Mouse (Mus musculus) intestine, embryonic 14.5 days (tissue): ENCODE measurements around the gene Rragc. TPM values are rescaled to one million over a fixed set of nuclear protein-coding genes. Genes with fewer than 3 reads are reported as not detected.
A peak's percentile ranks its signal among the peaks of the same experiment; 100 is the strongest.

ENCODE experiments used
- ATAC-seq: fragments of 200-750 bp; cut with Nextera tagmentation; replicated peaks from 2 replicates; pipeline ENCODE4 v1.8.0; 2017; ENCODE audit warnings: low read depth, moderate number of reproducible peaks, moderate TSS enrichment, moderate library complexity; ENCODE audit not compliant: low FRiP score, low TSS enrichment
- DNase-seq: peaks from one replicate; pipeline ENCODE4 v3.0.0-alpha.2; 2018; ENCODE audit warnings: low spot score
- H3K27ac ChIP-seq: fragments of 300-500 bp; sonication (generic); 2 replicates; pipeline ENCODE4 v1.5.1; 2014; ENCODE audit warnings: low read depth, mild to moderate bottlenecking, control low read depth
- H3K27me3 ChIP-seq: fragments of 300-500 bp; sonication (generic); replicated peaks from 2 replicates; pipeline ENCODE4 v1.6.1; 2014; ENCODE audit warnings: low read length, control low read depth; ENCODE audit not compliant: control insufficient read depth, insufficient read depth
- H3K36me3 ChIP-seq: fragments of 300-500 bp; sonication (generic); 2 replicates; pipeline ENCODE4 v1.6.1; 2014; ENCODE audit warnings: low read length, control low read depth; ENCODE audit not compliant: control insufficient read depth, insufficient read depth
- H3K4me1 ChIP-seq: fragments of 300-500 bp; sonication (generic); replicated peaks from 2 replicates; pipeline ENCODE4 v1.6.1; 2014; ENCODE audit warnings: low read length, control low read depth, mixed read lengths; ENCODE audit not compliant: control insufficient read depth, insufficient read depth
- H3K4me2 ChIP-seq: fragments of 300-500 bp; sonication (generic); 2 replicates; pipeline ENCODE4 v1.6.1; 2014; ENCODE audit warnings: low read length
- H3K4me3 ChIP-seq: fragments of 300-500 bp; sonication (generic); 2 replicates; pipeline ENCODE4 v1.5.1; 2014; ENCODE audit warnings: low read depth, low read length, control low read depth, mixed read lengths
- H3K9ac ChIP-seq: fragments of 300-500 bp; sonication (generic); 2 replicates; pipeline ENCODE4 v1.6.1; 2014; ENCODE audit warnings: mild to moderate bottlenecking, low read length
- H3K9me3 ChIP-seq: fragments of 300-500 bp; sonication (generic); 2 replicates; pipeline ENCODE4 v1.6.1; 2016; ENCODE audit warnings: low read length, control low read depth; ENCODE audit not compliant: control insufficient read depth
- WGBS: fragments of 180-500 bp; shearing (Covaris S2); extraction: QIAGEN DNeasy Blood & Tissue Kit; methylation state at CpG from one replicate; pipeline ENCODE4 v1.1.7; 2014; 5-methylcytosine and 5-hydroxymethylcytosine counted together
- polyA plus RNA-seq: library from polyadenylated mRNA; unstranded; fragments of >200 nt; fragmentation: Nextera tagmentation; extraction: Ambion mirVana; gene quantifications from 2 replicates; pipeline ENCODE4 v1.2.1, GENCODE M21; 2014

Rragc gene
- polyA plus RNA-seq, 1 experiment from 2014 or later = 50.6 TPM

DNA sequence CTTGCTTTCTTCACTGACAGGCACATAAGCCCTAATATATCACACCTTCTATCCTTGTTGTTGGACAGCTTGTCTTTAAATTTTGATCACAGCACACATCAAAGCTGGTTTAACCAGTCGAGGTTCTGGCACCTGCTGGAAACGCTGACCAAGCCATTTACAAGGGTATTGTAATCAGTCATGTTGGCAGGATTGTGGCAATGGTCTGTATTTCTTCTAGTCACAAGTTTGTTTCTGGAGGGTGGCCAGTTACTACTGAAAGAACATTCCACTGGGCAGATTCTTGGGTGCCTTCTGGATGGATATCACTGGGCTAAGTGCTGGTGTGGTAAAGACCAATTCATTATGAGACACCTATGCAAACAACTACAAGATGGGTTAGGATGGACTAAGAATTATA is 4.8 kb upstream of the Rragc start:
- Histone ChIP-seq H3K4me1 (no peaks in the 10 kb centered on the region; the same call in 1 of the 2 replicates), H3K36me3 (peaks cover 46% of the 10 kb centered on the region), H3K4me2 (no peak overlapping the region), H3K9me3 (no peaks in the 10 kb centered on the region), H3K4me3 (no peak overlapping the region), H3K9ac (no peak overlapping the region), H3K27me3 (no peaks in the 10 kb centered on the region), H3K27ac (no peak overlapping the region)
- no peak for DNase-seq
- WGBS = 60% methylated on average over 2 of the region's 2 CpGs
- ATAC-seq = no peak

DNA sequence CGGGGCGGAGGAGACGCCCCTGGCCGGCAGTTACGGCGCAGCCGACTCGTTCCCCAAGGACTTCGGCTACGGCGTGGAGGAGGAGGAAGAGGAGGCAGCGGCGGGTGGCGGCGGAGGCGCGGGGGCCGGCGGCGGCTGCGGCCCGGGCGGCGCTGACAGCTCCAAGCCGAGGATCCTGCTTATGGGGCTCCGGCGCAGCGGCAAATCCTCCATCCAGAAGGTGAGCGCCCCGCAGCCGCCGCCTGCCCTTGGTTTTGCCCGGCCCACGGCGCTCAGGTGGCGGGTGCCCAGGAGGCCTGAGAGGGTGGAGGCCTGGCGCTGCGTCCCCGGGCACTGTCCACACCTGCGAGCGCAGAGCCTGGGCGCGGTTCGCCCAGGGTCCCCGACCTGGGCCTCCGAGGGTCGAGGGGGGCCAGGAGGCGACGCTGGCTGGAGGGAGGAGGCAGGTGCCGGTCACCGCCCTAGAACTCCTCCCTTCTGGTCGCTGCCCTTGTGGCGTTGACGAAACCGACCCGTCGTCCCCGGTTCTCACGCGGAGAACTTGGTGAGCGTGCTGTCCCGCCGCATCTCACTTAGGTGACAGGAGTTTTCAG is 398 bp downstream of the Rragc start, which contains the start of gene 4930535I16Rik:
TSS of gene 4930535I16Rik (minus strand) at position 475 of the 593 bp plus-strand sequence.
- peak; percentile 57 for ATAC-seq
- Histone ChIP-seq H3K27ac (peak within 1 kb of the TSS; percentile 73), H3K9me3 (no peaks in the 10 kb centered on the region), H3K4me2 (peak within 1 kb of the TSS; percentile 73), H3K4me1 (peaks cover 9% of the 10 kb centered on the region), H3K27me3 (no peaks in the 10 kb centered on the region), H3K36me3 (peaks cover 33% of the 10 kb centered on the region), H3K9ac (peak within 1 kb of the TSS; percentile 82), H3K4me3 (peak within 1 kb of the TSS; percentile 95)
- DNase-seq = no peak
- under 1% methylated on average over 56 of the region's 63 CpGs for WGBS

DNA sequence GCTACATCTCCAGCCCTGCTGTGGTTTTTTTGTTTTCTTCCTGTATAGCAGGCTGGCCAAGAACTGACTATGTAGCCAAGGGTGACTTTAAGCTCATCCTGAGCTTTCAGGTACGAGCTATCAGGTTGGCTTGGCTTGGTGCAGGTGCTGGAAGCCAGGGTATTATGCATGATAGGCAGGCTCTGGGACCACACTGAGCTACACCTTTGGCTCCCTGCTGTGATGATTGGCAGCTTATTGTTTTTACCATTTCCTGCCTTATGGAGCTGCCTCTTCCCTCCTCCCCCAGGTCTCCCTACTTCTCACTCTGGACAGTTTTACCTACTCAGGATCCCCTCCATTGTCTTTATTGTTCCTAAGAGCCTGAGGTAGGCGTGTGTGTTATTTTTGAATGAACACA is 1.6 kb downstream of the Rragc start:
- Histone ChIP-seq H3K4me1 (peaks cover 9% of the 10 kb centered on the region), H3K36me3 (peaks cover 37% of the 10 kb centered on the region), H3K27ac (no peak overlapping the region), H3K27me3 (no peaks in the 10 kb centered on the region), H3K4me2 (peak overlapping the region; percentile 73), H3K4me3 (peak overlapping the region; percentile 95), H3K9me3 (no peaks in the 10 kb centered on the region), H3K9ac (no peak overlapping the region)
- ATAC-seq (no peak), DNase-seq (no peak)
- WGBS = 73% methylated on average over 2 of the region's 2 CpGs

DNA sequence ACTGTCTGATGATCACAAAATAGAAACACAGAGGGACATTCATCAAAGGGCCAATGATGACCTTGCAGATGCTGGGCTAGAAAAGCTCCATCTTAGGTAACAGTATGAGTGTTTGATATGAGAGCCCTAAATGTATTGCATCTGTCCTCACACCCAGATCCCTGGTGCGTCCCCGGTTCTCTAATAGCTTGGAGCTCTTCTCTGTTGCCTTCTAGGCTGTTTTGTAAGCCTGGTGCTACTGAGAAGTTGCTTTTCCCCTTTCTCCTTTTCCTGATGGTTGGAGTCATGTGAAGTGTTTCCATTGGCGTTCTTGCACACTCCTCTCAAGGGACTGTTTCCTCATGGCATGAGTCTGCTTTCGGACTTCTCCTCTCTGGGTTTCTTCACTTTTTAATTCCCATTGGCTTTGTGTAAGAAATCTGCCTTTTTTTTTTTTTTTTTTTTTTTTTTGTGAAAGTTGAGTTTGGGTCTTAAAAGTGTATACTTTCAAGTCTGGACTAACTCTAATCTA is 3.9 kb downstream of the Rragc start:
- Histone ChIP-seq H3K4me2 (no peak overlapping the region), H3K4me1 (peaks cover 9% of the 10 kb centered on the region), H3K9ac (no peak overlapping the region), H3K27ac (no peak overlapping the region), H3K27me3 (no peaks in the 10 kb centered on the region), H3K36me3 (peaks cover 59% of the 10 kb centered on the region), H3K4me3 (no peak overlapping the region), H3K9me3 (no peaks in the 10 kb centered on the region)
- no peak for DNase-seq
- no peak for ATAC-seq
- 93% methylated on average over 4 of the region's 4 CpGs for WGBS

DNA sequence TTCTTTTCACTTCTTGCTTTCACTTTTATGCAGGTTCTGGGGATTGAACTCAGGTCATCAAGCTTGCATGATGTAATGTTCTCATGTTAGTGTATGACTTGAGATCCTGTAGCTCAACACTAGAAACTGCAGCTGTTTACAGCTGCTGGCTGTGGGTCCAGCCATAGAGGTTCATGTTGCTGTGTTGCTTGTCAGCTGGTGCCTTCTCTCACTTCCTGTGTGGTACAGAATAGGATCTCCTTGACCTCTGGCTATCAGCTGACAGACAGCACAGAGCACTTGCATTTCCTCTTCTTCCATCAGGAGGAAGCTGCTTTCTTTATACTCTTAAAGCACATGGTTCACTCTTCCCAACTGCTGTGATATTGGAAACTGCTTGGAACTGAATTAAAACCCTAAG is 10.7 kb downstream of the Rragc start:
- Histone ChIP-seq H3K4me1 (no peaks in the 10 kb centered on the region), H3K36me3 (peaks cover 96% of the 10 kb centered on the region), H3K9me3 (no peaks in the 10 kb centered on the region), H3K27me3 (no peaks in the 10 kb centered on the region), H3K4me3 (no peak overlapping the region), H3K4me2 (no peak overlapping the region), H3K27ac (no peak overlapping the region), H3K9ac (no peak overlapping the region)
- ATAC-seq = no peak
- peak; percentile 20 for DNase-seq

DNA sequence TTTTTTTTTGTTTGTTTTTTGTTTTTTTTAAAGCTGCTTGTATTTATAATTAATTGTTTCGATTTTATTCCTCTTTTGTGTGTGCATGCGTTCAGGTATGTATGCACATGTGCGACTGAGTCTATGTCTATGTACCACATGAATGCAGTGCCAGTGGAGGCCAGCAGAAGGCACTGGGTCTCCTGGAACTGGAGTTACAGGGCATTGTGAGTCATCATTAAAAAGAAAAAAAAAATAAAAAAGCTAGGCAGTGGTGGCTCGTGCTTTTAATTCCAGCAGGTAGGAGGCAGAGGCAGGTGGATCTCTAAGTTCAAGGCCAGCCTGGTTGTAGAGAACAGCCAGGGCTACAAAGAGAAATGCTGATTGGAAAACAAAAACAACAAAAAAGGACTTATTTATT is 12.7 kb downstream of the Rragc start:
- H3K4me2 ChIP-seq = no peak overlapping the region
- DNase-seq = peak; percentile 13
- peaks cover 93% of the 10 kb centered on the region for H3K36me3 ChIP-seq
- H3K9ac ChIP-seq = no peak overlapping the region
- no peak overlapping the region for H3K27ac ChIP-seq
- no peak overlapping the region for H3K4me3 ChIP-seq
- H3K4me1 ChIP-seq = no peaks in the 10 kb centered on the region
- no peaks in the 10 kb centered on the region for H3K9me3 ChIP-seq
- WGBS = 90% methylated on average over 4 of the region's 4 CpGs
- H3K27me3 ChIP-seq = no peaks in the 10 kb centered on the region
- no peak for ATAC-seq

DNA sequence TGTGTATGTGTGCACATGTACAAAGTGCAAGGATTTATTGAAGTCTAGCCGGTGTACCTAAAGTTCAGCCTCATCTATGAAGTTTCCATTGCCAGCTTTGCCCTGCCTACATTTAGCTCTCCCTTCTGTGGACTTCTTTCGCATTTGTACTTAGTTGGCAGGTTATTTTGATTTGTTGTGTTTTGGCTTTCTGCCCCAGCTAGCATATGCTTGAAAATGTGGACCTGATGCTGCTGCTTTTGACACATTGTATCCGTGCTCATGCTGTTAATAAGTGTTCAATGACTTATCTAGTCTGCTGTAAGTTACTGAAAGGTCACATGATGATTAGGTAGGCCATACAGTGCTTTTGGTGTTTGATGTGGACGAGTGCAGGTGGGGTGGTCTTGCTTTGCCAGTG is 17.1 kb downstream of the Rragc start:
- Histone ChIP-seq H3K36me3 (peaks cover 77% of the 10 kb centered on the region), H3K27ac (no peak overlapping the region)
- WGBS = 95% methylated on average over 4 of the region's 4 CpGs

DNA sequence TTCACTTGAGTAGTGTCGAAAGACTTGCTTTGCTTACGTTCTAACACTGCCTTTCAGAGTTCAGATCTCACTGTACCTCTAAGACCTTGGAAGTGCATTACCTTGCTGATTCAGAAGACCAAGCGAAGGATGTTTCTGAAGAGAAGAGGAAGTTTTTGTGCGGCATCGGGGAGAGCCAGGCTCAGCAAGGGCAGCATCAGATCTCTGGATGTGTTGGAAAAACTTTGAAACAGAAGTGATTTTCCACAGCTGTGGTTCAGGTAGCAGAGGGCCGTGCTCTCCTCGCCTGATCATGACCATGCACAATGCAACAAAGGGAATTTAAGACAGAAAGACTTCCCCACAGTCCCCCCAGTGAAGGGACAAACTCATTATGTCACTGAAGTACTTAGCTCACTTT is 18.8 kb downstream of the Rragc start:
- Histone ChIP-seq H3K27me3 (no peaks in the 10 kb centered on the region), H3K9me3 (no peaks in the 10 kb centered on the region), H3K4me1 (no peaks in the 10 kb centered on the region), H3K27ac (no peak overlapping the region), H3K9ac (no peak overlapping the region), H3K4me2 (no peak overlapping the region), H3K36me3 (peaks cover 61% of the 10 kb centered on the region), H3K4me3 (no peak overlapping the region)
- WGBS = 91% methylated on average over 7 of the region's 7 CpGs
- DNase-seq = no peak
- no peak for ATAC-seq

More for the DNA sequence above, 17.1 kb downstream of the Rragc start:
- H3K4me3 ChIP-seq = no peak overlapping the region
- no peak overlapping the region for H3K9ac ChIP-seq
- no peak overlapping the region for H3K4me2 ChIP-seq
- H3K27me3 ChIP-seq = no peaks in the 10 kb centered on the region
- ATAC-seq (no peak), DNase-seq (peak; percentile 7)
- no peaks in the 10 kb centered on the region for H3K9me3 ChIP-seq
- H3K4me1 ChIP-seq = no peaks in the 10 kb centered on the region

DNA sequence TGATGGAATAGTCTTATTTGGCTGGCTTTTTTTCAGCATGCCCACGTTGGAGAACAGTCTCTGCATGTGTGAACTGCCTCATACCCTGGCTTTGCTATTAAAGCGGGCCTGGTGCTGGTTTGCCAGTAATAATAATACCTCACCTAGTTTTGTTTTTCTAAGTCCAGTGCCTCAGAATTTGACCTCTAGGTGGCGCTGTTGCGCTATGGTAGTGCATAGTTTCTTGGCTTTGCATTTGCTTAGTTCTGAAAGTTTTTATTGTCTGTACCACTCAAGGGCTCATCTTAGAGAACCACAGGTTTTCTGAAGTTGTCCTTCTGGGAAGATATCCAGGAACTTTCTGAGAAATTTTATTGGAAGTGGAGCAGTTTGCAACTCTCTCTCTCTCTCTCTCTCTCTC is 22.6 kb downstream of the Rragc start:
- Histone ChIP-seq H3K4me2 (no peak overlapping the region), H3K9ac (no peak overlapping the region), H3K4me1 (no peaks in the 10 kb centered on the region), H3K27ac (no peak overlapping the region), H3K9me3 (no peaks in the 10 kb centered on the region), H3K36me3 (peaks cover 26% of the 10 kb centered on the region), H3K4me3 (no peak overlapping the region), H3K27me3 (no peaks in the 10 kb centered on the region)
- ATAC-seq (no peak), DNase-seq (peak; percentile 96)
- 6% methylated on average over 4 of the region's 4 CpGs for WGBS
